Mouse (Mus musculus): ENCODE measurements around the gene Prdm10. TPM values are rescaled to one million over a fixed set of nuclear protein-coding genes. Genes with fewer than 3 reads are reported as not detected.
A peak's percentile ranks its signal among the peaks of the same experiment; 100 is the strongest.

Gene Prdm10
- polyA plus RNA-seq, 1 experiment from 2014 or later, result 4.9 TPM

DNA sequence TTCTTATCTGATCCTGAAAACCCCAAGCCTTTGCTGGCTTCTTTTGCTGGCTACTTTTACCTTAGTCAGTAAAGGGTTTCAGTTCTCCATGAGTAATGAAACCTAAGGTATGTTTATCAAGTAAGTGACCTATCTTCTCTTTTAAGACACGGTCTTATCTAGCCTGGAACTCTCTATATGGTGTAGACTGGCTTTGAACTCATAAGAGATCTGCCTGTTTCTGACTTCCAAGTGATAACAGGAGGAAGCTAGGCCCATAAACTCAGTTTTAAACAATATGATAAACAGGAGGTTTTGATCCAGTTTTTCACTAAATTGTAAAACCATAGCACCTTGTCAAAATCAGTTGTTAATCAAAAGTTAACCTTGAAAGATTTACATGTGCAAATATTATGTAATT is 33.5 kb downstream of the Prdm10 start:
- Histone ChIP-seq H3K27ac (no peak overlapping the region), H3K4me3 (replicated peaks) (no peak overlapping the region), H3K4me1 (peaks cover 15% of the 10 kb centered on the region), H3K9me3 (replicated peaks) (no peaks in the 10 kb centered on the region), H3K27me3 (no peaks in the 10 kb centered on the region), H3K4me2 (no peak overlapping the region), H3K36me3 (no peaks in the 10 kb centered on the region), H3K9ac (no peak overlapping the region)
- no peak for ATAC-seq (replicated peaks; ENCODE audit: low FRiP score)
- WGBS, result 85% methylated on average over 1 of the region's 1 CpGs

GRCm38 (mm10) chr9:31315983-31316382 is 35.6 kb downstream of the Prdm10 start:
- Histone ChIP-seq H3K4me2 (no peak overlapping the region), H3K36me3 (no peaks in the 10 kb centered on the region), H3K4me1 (peaks cover 15% of the 10 kb centered on the region), H3K27ac (peak overlapping the region; percentile 41; the same call in 1 of the 2 replicates), H3K9ac (no peak overlapping the region), H3K9me3 (replicated peaks) (no peaks in the 10 kb centered on the region), H3K4me3 (replicated peaks) (no peak overlapping the region), H3K27me3 (no peaks in the 10 kb centered on the region)
- peak; percentile 94 for ATAC-seq (replicated peaks; ENCODE audit: low FRiP score)
- 40% methylated on average over 8 of the region's 8 CpGs for WGBS

DNA sequence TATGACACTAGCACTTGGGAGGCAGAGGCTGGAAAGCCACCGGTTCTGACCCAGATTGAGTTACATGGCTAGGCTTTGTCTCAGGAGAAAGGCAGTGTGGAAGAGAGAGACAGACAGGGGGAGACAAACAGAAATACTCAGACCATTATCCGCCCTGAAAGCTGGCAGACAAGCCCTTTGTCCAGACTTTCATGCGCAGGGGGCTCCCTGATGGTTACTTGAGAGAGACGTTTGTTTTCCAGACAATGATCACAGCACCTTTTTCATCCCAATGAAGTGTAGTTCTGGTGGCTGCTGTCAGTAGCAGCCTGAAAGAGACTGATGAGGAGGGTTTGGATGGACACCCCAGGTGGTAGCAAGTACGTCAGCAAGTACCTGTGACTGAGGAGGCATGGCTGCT is 38.6 kb downstream of the Prdm10 start:
- Histone ChIP-seq H3K4me2 (no peak overlapping the region), H3K9ac (no peak overlapping the region), H3K9me3 (replicated peaks) (no peaks in the 10 kb centered on the region), H3K36me3 (no peaks in the 10 kb centered on the region), H3K4me1 (peaks cover 17% of the 10 kb centered on the region), H3K4me3 (replicated peaks) (no peak overlapping the region), H3K27me3 (no peaks in the 10 kb centered on the region), H3K27ac (no peak overlapping the region)
- ATAC-seq (replicated peaks; ENCODE audit: low FRiP score), result no peak
- 70% methylated on average over 5 of the region's 5 CpGs for WGBS

DNA sequence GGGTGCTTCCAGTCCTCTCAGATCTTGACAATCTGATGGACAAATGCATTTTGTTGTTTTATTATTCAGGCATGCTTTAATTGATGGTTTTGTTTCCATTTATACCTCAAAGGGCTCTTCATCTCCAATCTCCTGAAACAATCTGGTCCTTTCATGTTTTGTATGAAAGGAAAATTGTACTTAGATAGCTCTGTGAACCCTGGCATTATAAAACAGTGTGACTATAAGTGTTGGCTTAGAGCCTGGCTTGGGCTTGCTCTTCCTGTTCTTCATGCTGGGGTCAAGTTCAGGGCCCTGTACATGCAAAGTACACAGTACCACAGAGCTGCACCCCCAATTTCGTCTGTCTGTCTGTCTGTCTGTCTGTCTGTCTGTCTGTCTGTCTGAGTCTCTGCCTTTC is 40.4 kb downstream of the Prdm10 start:
- 52% methylated on average over 1 of the region's 1 CpGs for WGBS

GRCm38 (mm10) chr9:31321526-31321925 is 41.2 kb downstream of the Prdm10 start:
- no peak for ATAC-seq (replicated peaks; ENCODE audit: low FRiP score)
- Histone ChIP-seq H3K4me1 (peaks cover 4% of the 10 kb centered on the region; the same call in 1 of the 2 replicates), H3K4me3 (replicated peaks) (no peak overlapping the region), H3K27ac (no peak overlapping the region), H3K36me3 (no peaks in the 10 kb centered on the region), H3K4me2 (no peak overlapping the region), H3K27me3 (no peaks in the 10 kb centered on the region), H3K9ac (no peak overlapping the region), H3K9me3 (replicated peaks) (no peaks in the 10 kb centered on the region)
- 66% methylated on average over 4 of the region's 4 CpGs for WGBS

More for the DNA sequence above, 40.4 kb downstream of the Prdm10 start:
- Histone ChIP-seq H3K9me3 (replicated peaks) (no peaks in the 10 kb centered on the region), H3K4me3 (replicated peaks) (no peak overlapping the region), H3K27ac (no peak overlapping the region), H3K4me1 (peaks cover 9% of the 10 kb centered on the region; the same call in 1 of the 2 replicates), H3K4me2 (no peak overlapping the region), H3K36me3 (no peaks in the 10 kb centered on the region), H3K27me3 (no peaks in the 10 kb centered on the region), H3K9ac (no peak overlapping the region)
- ATAC-seq (replicated peaks; ENCODE audit: low FRiP score), result no peak

DNA sequence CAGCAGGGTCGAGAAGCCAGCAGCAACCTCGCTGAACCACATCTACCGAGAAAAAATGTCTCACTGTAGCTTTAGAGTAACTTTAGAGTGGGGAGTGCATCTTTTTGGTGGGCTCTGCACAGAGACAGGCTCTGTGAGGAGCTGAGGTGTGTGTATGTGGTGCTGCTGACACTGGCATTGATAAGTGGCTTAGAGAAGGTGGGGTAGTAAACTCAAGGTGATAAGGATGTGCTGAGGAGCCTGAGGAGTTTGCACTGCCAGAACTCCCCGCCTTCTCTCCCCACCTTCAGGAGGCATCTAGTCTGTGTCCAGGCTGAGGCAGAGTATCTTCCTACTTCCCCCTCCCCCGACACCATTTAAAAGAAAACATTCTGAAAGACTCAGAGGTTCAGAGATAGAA is 41.8 kb downstream of the Prdm10 start:
- Histone ChIP-seq H3K27me3 (no peaks in the 10 kb centered on the region), H3K9me3 (replicated peaks) (no peaks in the 10 kb centered on the region), H3K4me3 (replicated peaks) (no peak overlapping the region), H3K27ac (no peak overlapping the region), H3K4me1 (peaks cover 4% of the 10 kb centered on the region; the same call in 1 of the 2 replicates), H3K9ac (no peak overlapping the region), H3K4me2 (no peak overlapping the region), H3K36me3 (no peaks in the 10 kb centered on the region; the same call in 1 of the 2 replicates)
- WGBS, result 79% methylated on average over 5 of the region's 5 CpGs
- ATAC-seq (replicated peaks; ENCODE audit: low FRiP score), result no peak

DNA sequence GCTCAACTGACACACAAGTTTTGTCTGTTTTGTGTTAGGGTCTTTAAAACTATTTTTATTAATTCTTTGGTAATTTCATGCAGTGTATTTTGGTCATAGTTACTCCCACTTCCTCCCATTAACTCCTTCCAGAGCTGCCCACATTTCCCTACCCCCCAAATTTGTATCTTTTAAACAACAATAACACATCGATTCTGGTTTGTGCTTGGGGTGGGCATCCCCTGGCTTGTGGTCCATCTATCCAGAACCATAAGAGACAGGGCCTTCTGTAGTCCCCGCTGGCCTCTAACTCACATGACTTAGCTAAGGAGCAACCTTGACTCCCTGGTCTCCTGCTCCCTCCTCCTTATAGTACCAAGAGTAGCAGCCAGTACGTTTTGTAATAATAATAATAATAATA is 50.5 kb downstream of the Prdm10 start:
- no peak overlapping the region for H3K4me3 ChIP-seq (replicated peaks)
- H3K4me1 ChIP-seq, result no peaks in the 10 kb centered on the region
- no peak for ATAC-seq (replicated peaks; ENCODE audit: low FRiP score)
- no peak overlapping the region for H3K4me2 ChIP-seq
- H3K9me3 ChIP-seq (replicated peaks), result no peaks in the 10 kb centered on the region
- H3K9ac ChIP-seq, result no peak overlapping the region
- no peak overlapping the region for H3K27ac ChIP-seq
- peaks cover 26% of the 10 kb centered on the region for H3K36me3 ChIP-seq
- WGBS, result 81% methylated on average over 3 of the region's 3 CpGs
- H3K27me3 ChIP-seq, result no peaks in the 10 kb centered on the region

GRCm38 (mm10) chr9:31331246-31331645 is 50.9 kb downstream of the Prdm10 start:
- H3K4me3 ChIP-seq (replicated peaks), result no peak overlapping the region

GRCm38 (mm10) chr9:31331906-31332305 is 51.6 kb downstream of the Prdm10 start:
- H3K9me3 ChIP-seq (replicated peaks), result no peaks in the 10 kb centered on the region
- ATAC-seq (replicated peaks; ENCODE audit: low FRiP score), result 0 out of 2 replicates have a peak, but pooled peaks have one; percentile 62
- H3K27ac ChIP-seq, result no peak overlapping the region
- WGBS, result 60% methylated on average over 3 of the region's 3 CpGs
- no peaks in the 10 kb centered on the region for H3K27me3 ChIP-seq
- H3K36me3 ChIP-seq, result peaks cover 35% of the 10 kb centered on the region
- H3K4me1 ChIP-seq, result no peaks in the 10 kb centered on the region
- no peak overlapping the region for H3K9ac ChIP-seq
- H3K4me3 ChIP-seq (replicated peaks), result no peak overlapping the region
- no peak overlapping the region for H3K4me2 ChIP-seq

More at GRCm38 (mm10) chr9:31331246-31331645, 50.9 kb downstream of the Prdm10 start:
- Histone ChIP-seq H3K36me3 (peaks cover 30% of the 10 kb centered on the region), H3K4me1 (no peaks in the 10 kb centered on the region), H3K4me2 (no peak overlapping the region), H3K27me3 (no peaks in the 10 kb centered on the region), H3K9ac (no peak overlapping the region), H3K9me3 (replicated peaks) (no peaks in the 10 kb centered on the region), H3K27ac (no peak overlapping the region)
- 58% methylated on average over 4 of the region's 4 CpGs for WGBS
- no peak for ATAC-seq (replicated peaks; ENCODE audit: low FRiP score)

DNA sequence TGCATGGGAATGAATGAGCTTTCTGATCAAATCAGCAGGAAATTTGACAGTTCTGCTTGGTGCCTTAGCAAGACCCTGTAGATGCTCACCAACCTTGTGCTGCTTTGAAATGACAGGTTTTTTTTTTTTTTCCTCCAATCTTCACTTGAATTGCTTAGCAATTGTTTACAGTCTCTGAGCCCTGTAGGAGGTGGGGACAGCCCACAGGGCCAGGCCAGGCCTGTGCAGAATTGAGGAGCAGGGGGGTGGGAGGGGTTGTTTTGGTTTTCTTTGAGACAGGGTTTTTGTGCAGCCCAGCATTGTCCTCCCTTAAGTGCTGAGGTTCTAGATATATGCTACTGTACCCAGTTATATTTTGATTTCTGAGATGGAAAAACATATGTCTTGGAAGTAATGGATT is 52.5 kb downstream of the Prdm10 start:
- Histone ChIP-seq H3K4me3 (replicated peaks) (no peak overlapping the region), H3K9ac (no peak overlapping the region), H3K36me3 (peaks cover 32% of the 10 kb centered on the region), H3K27ac (no peak overlapping the region), H3K9me3 (replicated peaks) (no peaks in the 10 kb centered on the region), H3K4me2 (no peak overlapping the region), H3K4me1 (no peaks in the 10 kb centered on the region), H3K27me3 (no peaks in the 10 kb centered on the region)
- ATAC-seq (replicated peaks; ENCODE audit: low FRiP score), result no peak

- no peaks in the 10 kb centered on the region for H3K4me1 ChIP-seq
- no peak overlapping the region for H3K4me2 ChIP-seq
- H3K9ac ChIP-seq, result no peak overlapping the region
- H3K27ac ChIP-seq, result no peak overlapping the region
- no peaks in the 10 kb centered on the region for H3K27me3 ChIP-seq
- H3K9me3 ChIP-seq (replicated peaks), result no peaks in the 10 kb centered on the region
- no peak overlapping the region for H3K4me3 ChIP-seq (replicated peaks)
- H3K36me3 ChIP-seq, result peaks cover 22% of the 10 kb centered on the region
- ATAC-seq (replicated peaks; ENCODE audit: low FRiP score), result no peak
- 89% methylated on average over 6 of the region's 6 CpGs for WGBS
Measured at GRCm38 (mm10) chr9:31334991-31335390, 54.7 kb downstream of the Prdm10 start.

- Histone ChIP-seq H3K9me3 (replicated peaks) (no peaks in the 10 kb centered on the region), H3K9ac (no peak overlapping the region), H3K36me3 (peaks cover 7% of the 10 kb centered on the region; the same call in 1 of the 2 replicates), H3K27me3 (no peaks in the 10 kb centered on the region), H3K27ac (no peak overlapping the region), H3K4me1 (no peaks in the 10 kb centered on the region), H3K4me3 (replicated peaks) (no peak overlapping the region), H3K4me2 (no peak overlapping the region)
- WGBS, result 60% methylated on average over 11 of the region's 11 CpGs
- no peak for ATAC-seq (replicated peaks; ENCODE audit: low FRiP score)
Measured at GRCm38 (mm10) chr9:31344289-31344831, 64.0 kb downstream of the Prdm10 start.

GRCm38 (mm10) chr9:31346575-31347080 is 66.3 kb downstream of the Prdm10 start:
- ATAC-seq (replicated peaks; ENCODE audit: low FRiP score), result no peak
- Histone ChIP-seq H3K27me3 (no peaks in the 10 kb centered on the region), H3K9me3 (replicated peaks) (no peaks in the 10 kb centered on the region), H3K9ac (no peak overlapping the region), H3K36me3 (peaks cover 7% of the 10 kb centered on the region; the same call in 1 of the 2 replicates), H3K4me3 (replicated peaks) (no peak overlapping the region), H3K4me2 (no peak overlapping the region), H3K4me1 (no peaks in the 10 kb centered on the region), H3K27ac (no peak overlapping the region)
- WGBS, result 72% methylated on average over 15 of the region's 15 CpGs
